ENCODE assay signal across 27 mouse cellular contexts in the genomic region with DNA sequence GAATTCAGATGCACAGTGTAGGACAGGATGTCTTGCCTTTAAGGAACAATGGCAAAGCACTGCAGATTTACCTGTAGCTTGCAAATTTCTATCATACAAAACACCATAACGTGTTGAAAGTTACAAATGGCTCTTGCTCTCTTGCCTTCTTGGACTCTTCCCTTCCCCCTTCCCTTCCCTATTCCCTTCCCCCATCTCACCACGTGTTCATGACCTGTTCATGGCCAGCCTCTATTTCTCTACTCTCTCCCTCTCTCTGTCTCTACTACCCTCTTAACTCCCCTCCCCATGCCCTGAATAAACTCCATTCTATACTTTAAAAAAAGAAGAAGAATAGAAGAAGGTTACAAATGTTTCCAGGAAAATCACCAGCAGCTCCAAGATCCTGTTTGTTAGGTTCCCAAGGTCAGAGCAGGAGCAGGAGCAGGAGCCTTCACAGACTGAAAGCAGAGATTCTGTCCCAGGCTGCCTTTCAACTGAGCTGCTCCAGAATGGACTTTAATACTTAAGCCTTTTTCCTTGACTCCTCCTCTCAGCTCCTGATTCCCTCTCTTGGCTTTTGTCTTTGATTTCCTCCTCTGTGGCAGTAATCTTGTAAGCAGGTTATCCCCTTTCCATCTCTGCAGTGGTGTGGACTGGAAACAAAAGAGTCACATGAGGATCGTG. TPM values are rescaled to one million over a fixed set of nuclear protein-coding genes. Genes with fewer than 3 reads are reported as not detected.
A peak's percentile ranks its signal among the peaks of the same experiment; 100 is the strongest.
DNase-seq lines count a peak whose midpoint lies in the region; ATAC-seq and TF ChIP-seq lines count a peak whose summit lies in the region.
"Had no signal": no experiment of that assay in that cellular context is flagged by ENCODE, and none has a peak within 500 bp of the region (broad histone marks: within the 10 kb centered on the region; RNA-seq: fewer than 3 reads in every experiment).

A gene (minus strand): TSS at position 478 of the 666 bp plus-strand sequence.

- 49% methylated on average over 3 of the region's 3 CpGs for WGBS in kidney, embryonic 14.5 days
- 23% methylated on average over 3 of the region's 3 CpGs for WGBS in intestine, postnatal 0 days
- WGBS in liver, embryonic 15.5 days (ENCODE audit: insufficient replicate concordance) = 46% methylated on average over 3 of the region's 3 CpGs

- no peak within 1 kb of the TSS for H3K4me2 ChIP-seq in kidney, embryonic 14.5 days (replicated peaks; ENCODE audit: low read depth, low read length)
- H3K4me2 ChIP-seq in intestine, postnatal 0 days (replicated peaks; ENCODE audit: low read depth) = peak within 1 kb of the TSS; percentile 54
- H3K4me2 ChIP-seq in liver, embryonic 15.5 days = peak within 1 kb of the TSS; percentile 42
- H3K4me2 ChIP-seq: forebrain, embryonic 12.5 days; limb, embryonic 15.5 days had no signal

- H3K4me1 ChIP-seq in kidney, embryonic 14.5 days (ENCODE audit: control insufficient read depth, insufficient read depth, low read length) = no peaks in the 10 kb centered on the region
- H3K4me1 ChIP-seq in intestine, postnatal 0 days (replicated peaks; ENCODE audit: control insufficient read depth, insufficient read depth, low read length) = no peaks in the 10 kb centered on the region
- peaks cover 55% of the 10 kb centered on the region for H3K4me1 ChIP-seq in liver, embryonic 15.5 days (replicated peaks)
- H3K4me1 ChIP-seq: heart, embryonic 10.5 days had no signal

- no peak within 1 kb of the TSS for H3K4me3 ChIP-seq in kidney, embryonic 14.5 days (ENCODE audit: low read length)
- H3K4me3 ChIP-seq in intestine, postnatal 0 days (ENCODE audit: low read depth, low read length) = no peak within 1 kb of the TSS
- no peak within 1 kb of the TSS for H3K4me3 ChIP-seq in liver, embryonic 15.5 days (replicated peaks)
- H3K4me3 ChIP-seq: embryonic facial prominence, embryonic 10.5 days; forebrain, embryonic 12.5 days; heart, embryonic 10.5 days; hindbrain, embryonic 10.5 days; left cerebral cortex, adult 2 months; limb, embryonic 15.5 days; midbrain, embryonic 10.5 days had no signal

- H3K27ac ChIP-seq in kidney, embryonic 14.5 days (ENCODE audit: low read depth, low read length) = no peak within 1 kb of the TSS
- H3K27ac ChIP-seq in intestine, postnatal 0 days (ENCODE audit: low read depth, low read length) = peak within 1 kb of the TSS; percentile 41
- H3K27ac ChIP-seq in liver, embryonic 15.5 days (replicated peaks) = peak within 1 kb of the TSS; percentile 71
- H3K27ac ChIP-seq: embryonic facial prominence, embryonic 10.5 days; forebrain, embryonic 12.5 days; heart, embryonic 10.5 days; hindbrain, embryonic 10.5 days; hindbrain, postnatal 0 days; left cerebral cortex, adult 2 months; limb, embryonic 15.5 days; macrophage; midbrain, embryonic 10.5 days had no signal

- H3K9me3 ChIP-seq in kidney, embryonic 14.5 days (ENCODE audit: control insufficient read depth, low read length) = no peaks in the 10 kb centered on the region
- no peaks in the 10 kb centered on the region for H3K9me3 ChIP-seq in intestine, postnatal 0 days (ENCODE audit: control insufficient read depth)
- no peaks in the 10 kb centered on the region for H3K9me3 ChIP-seq in liver, embryonic 15.5 days (replicated peaks)
- H3K9me3 ChIP-seq: embryonic facial prominence, embryonic 10.5 days; forebrain, embryonic 12.5 days; heart, embryonic 10.5 days; hindbrain, embryonic 10.5 days; limb, embryonic 15.5 days; midbrain, embryonic 10.5 days had no signal

- H3K9ac ChIP-seq in kidney, embryonic 14.5 days (ENCODE audit: low read depth, low read length) = no peak within 1 kb of the TSS
- no peak within 1 kb of the TSS for H3K9ac ChIP-seq in intestine, postnatal 0 days (ENCODE audit: low read depth, low read length)
- H3K9ac ChIP-seq in liver, embryonic 15.5 days = no peak within 1 kb of the TSS
- H3K9ac ChIP-seq: forebrain, embryonic 12.5 days; limb, embryonic 15.5 days had no signal

- DNase-seq in kidney, adult 18-20 months = peak; percentile 62
- DNase-seq in kidney, postnatal 14 days = peak; percentile 50
- DNase-seq in ovary, postnatal 10 days (ENCODE audit: low spot score) = no peak
- no peak for DNase-seq in frontal cortex, postnatal 36 days (ENCODE audit: low spot score in 2 of 2)
- DNase-seq: cerebellum, adult 11 months; cerebellum, adult 9-11 months; layer of hippocampus, adult 9-11 months; left cerebral cortex, postnatal 4 days; thymus, adult 2 months had no signal

- H3K27me3 ChIP-seq in kidney, embryonic 14.5 days (ENCODE audit: control insufficient read depth, insufficient read depth, low read length) = no peaks in the 10 kb centered on the region
- H3K27me3 ChIP-seq in intestine, postnatal 0 days (replicated peaks; ENCODE audit: control insufficient read depth, insufficient read depth, low read length) = no peaks in the 10 kb centered on the region
- no peaks in the 10 kb centered on the region for H3K27me3 ChIP-seq in liver, embryonic 15.5 days
- H3K27me3 ChIP-seq: forebrain, embryonic 12.5 days; limb, embryonic 15.5 days had no signal

- H3K36me3 ChIP-seq in kidney, embryonic 14.5 days (ENCODE audit: control insufficient read depth, insufficient read depth, low read length) = no peaks in the 10 kb centered on the region
- H3K36me3 ChIP-seq in intestine, postnatal 0 days (ENCODE audit: control insufficient read depth, insufficient read depth) = no peaks in the 10 kb centered on the region
- H3K36me3 ChIP-seq in liver, embryonic 15.5 days (replicated peaks) = no peaks in the 10 kb centered on the region
- H3K36me3 ChIP-seq: embryonic facial prominence, embryonic 10.5 days; forebrain, embryonic 12.5 days; heart, embryonic 10.5 days; hindbrain, embryonic 10.5 days; limb, embryonic 15.5 days; midbrain, embryonic 10.5 days had no signal

- ATAC-seq in kidney, embryonic 14.5 days (ENCODE audit: low FRiP score, low TSS enrichment) = no peak
- peak; percentile 75 for ATAC-seq in intestine, postnatal 0 days
- ATAC-seq in liver, embryonic 15.5 days (ENCODE audit: insufficient read depth) = no peak
- no peak for ATAC-seq in megakaryocyte, adult 5-6 weeks (ENCODE audit: poor library complexity, severe bottlenecking)
- ATAC-seq: hindbrain, postnatal 0 days; lung, postnatal 0 days; midbrain, embryonic 16.5 days had no signal

- no peak for TF ChIP-seq CTCF in intestine, postnatal 0 days (IDR thresholded peaks at IDR 0.05; ENCODE audit: low read depth)

RNA-seq across cellular contexts. Expression of the gene that starts here (rescaled TPM):
- polyA plus RNA-seq in kidney, embryonic 14.5 days (2014; fragmentation: Nextera tagmentation; extraction: Ambion mirVana) = not detected in 2 replicates
- 8.4 and 10.6 TPM in 2 replicates for polyA plus RNA-seq in intestine, postnatal 0 days (2015; fragmentation: Nextera tagmentation; extraction: Ambion mirVana)
- polyA plus RNA-seq in liver, embryonic 15.5 days (2015; fragmentation: Nextera tagmentation; extraction: Ambion mirVana) = 0.79 and 0.93 TPM in 2 replicates
- total RNA-seq in megakaryocyte, adult 5-6 weeks (2015) = not detected in 2 replicates
- 0.18 TPM in 1 of 2 replicates, not detected in the other for total RNA-seq in megakaryocyte, adult 5-6 weeks (2017)
- total RNA-seq: gastrocnemius, adult 8-10 months; hindbrain, postnatal 0 days; left cerebral cortex, adult 2 months had no signal
- polyA plus RNA-seq: forebrain, embryonic 12.5 days; heart, embryonic 10.5 days; heart, embryonic 16.5 days; hindbrain, embryonic 10.5 days; hindbrain, postnatal 0 days; limb, embryonic 15.5 days; macrophage; midbrain, embryonic 10.5 days; midbrain, embryonic 16.5 days; neural tube, embryonic 14.5 days; thymus, adult 2 months had no signal

Comparison
In these comparisons a context has a peak if more than half of its experiments do, and no peak if none do; other contexts are left out.
1. DNase-seq: peak in kidney, adult 18-20 months (single experiment) and kidney, postnatal 14 days (single experiment); none in ovary, postnatal 10 days (single experiment) and frontal cortex, postnatal 36 days (0 of 2).